ENCODE assay signal across 8 mouse cellular contexts in the genomic region with DNA sequence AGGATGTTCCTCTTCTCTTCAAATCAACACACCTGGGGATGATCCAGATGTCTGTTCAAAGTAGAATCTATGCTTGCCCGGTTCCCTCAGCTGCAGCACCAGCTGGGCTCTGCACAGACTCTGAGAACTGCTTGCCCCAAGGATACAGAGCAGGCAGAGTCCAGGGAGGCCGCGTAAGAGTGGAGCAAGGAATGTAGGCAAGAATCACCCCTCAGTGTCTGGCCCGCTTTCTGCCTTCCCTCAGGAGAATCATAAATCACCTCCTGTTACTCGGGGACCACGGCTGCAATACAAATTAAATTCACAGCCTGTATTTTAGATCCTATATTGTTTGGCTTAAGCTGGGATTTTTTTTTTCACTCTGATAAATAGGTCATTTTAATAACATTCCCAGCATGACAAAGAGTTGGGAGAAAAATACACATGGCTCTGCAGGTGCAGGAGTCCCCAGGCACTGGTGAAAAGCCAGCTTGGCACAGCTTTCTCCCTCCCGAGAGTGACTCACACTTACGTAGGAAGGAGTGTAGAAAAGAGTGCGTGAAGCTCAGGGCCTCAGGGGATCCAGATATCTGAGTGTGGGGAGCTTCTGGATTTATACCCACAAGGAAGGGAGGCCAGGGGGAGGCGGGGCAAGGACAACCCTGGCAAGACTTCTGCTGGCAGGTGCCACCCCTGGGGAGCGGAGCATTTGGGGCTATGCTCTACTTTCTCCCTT.
DNase-seq lines count a peak whose midpoint lies in the region; ATAC-seq and TF ChIP-seq lines count a peak whose summit lies in the region.

No protein-coding gene starts in this region.

- H3K9me3 ChIP-seq in hindbrain, embryonic 13.5 days, result no peaks in the 10 kb centered on the region
- no peaks in the 10 kb centered on the region for H3K9me3 ChIP-seq in hindbrain, embryonic 10.5 days

- TF ChIP-seq POLR2A in olfactory bulb, adult 2 months (IDR thresholded peaks at IDR 0.05; ENCODE audit: insufficient read depth, low read depth, low read length), result no peak
- TF ChIP-seq POLR2A in lung, adult 2 months (IDR thresholded peaks at IDR 0.05; ENCODE audit: borderline replicate concordance, extremely low read depth, low read depth, low read length), result no peak

- H3K4me2 ChIP-seq in hindbrain, embryonic 13.5 days, result no peak overlapping the region

- H3K36me3 ChIP-seq in hindbrain, embryonic 13.5 days, result no peaks in the 10 kb centered on the region
- H3K36me3 ChIP-seq in hindbrain, embryonic 10.5 days, result no peaks in the 10 kb centered on the region

- H3K27me3 ChIP-seq in hindbrain, embryonic 13.5 days, result no peaks in the 10 kb centered on the region
- H3K27me3 ChIP-seq in hindbrain, embryonic 10.5 days (ENCODE audit: insufficient read depth, poor library complexity, severe bottlenecking), result no peaks in the 10 kb centered on the region

- peak overlapping the region; percentile 42; the same call in 1 of the 2 replicates for H3K27ac ChIP-seq in hindbrain, embryonic 13.5 days
- H3K27ac ChIP-seq in hindbrain, embryonic 10.5 days, result no peak overlapping the region
- H3K27ac ChIP-seq in olfactory bulb, adult 2 months (ENCODE audit: insufficient read depth, low read depth, low read length), result peak overlapping the region; percentile 87

- ATAC-seq in hindbrain, embryonic 13.5 days (ENCODE audit: low FRiP score), result 0 out of 2 replicates have a peak, but pooled peaks have one; percentile 52
- ATAC-seq in megakaryocyte, adult 5-6 weeks (ENCODE audit: poor library complexity, severe bottlenecking), result no peak

- 43% methylated on average over 11 of the region's 11 CpGs for WGBS in hindbrain, embryonic 13.5 days
- WGBS in hindbrain, embryonic 10.5 days, result 73% methylated on average over 11 of the region's 11 CpGs
- WGBS in olfactory bulb, adult 2 months, result 24% methylated on average over 11 of the region's 11 CpGs
- 49% methylated on average over 11 of the region's 11 CpGs for WGBS in lung, adult 2 months

- no peak overlapping the region for H3K9ac ChIP-seq in hindbrain, embryonic 13.5 days

- H3K4me1 ChIP-seq in hindbrain, embryonic 13.5 days (replicated peaks), result peaks cover 12% of the 10 kb centered on the region
- no peaks in the 10 kb centered on the region for H3K4me1 ChIP-seq in hindbrain, embryonic 10.5 days (replicated peaks)
- peaks cover 13% of the 10 kb centered on the region for H3K4me1 ChIP-seq in olfactory bulb, adult 2 months (ENCODE audit: control insufficient read depth, insufficient read depth, low read length)
- H3K4me1 ChIP-seq in lung, adult 2 months (ENCODE audit: control insufficient read depth, insufficient read depth, low read length), result no peaks in the 10 kb centered on the region

- no peak for TF ChIP-seq CTCF in olfactory bulb, adult 2 months (IDR thresholded peaks at IDR 0.05; ENCODE audit: insufficient read depth, low read depth, low read length)
- TF ChIP-seq CTCF in lung, adult 2 months (IDR thresholded peaks at IDR 0.05; ENCODE audit: insufficient read depth, low read length), result no peak

- H3K4me3 ChIP-seq in hindbrain, embryonic 13.5 days, result no peak overlapping the region
- H3K4me3 ChIP-seq in hindbrain, embryonic 10.5 days, result no peak overlapping the region
- no peak overlapping the region for H3K4me3 ChIP-seq in olfactory bulb, adult 2 months (ENCODE audit: insufficient read depth, low read depth, low read length)
- no peak overlapping the region for H3K4me3 ChIP-seq in lung, adult 2 months (replicated peaks; ENCODE audit: extremely low read depth, low read depth, low read length)

- no peak for DNase-seq in hindbrain, embryonic 10.5 days (ENCODE audit: low spot score)
- peak; percentile 34 for DNase-seq in adrenal gland, postnatal 14 days
- DNase-seq in forelimb bud, embryonic 11.5 days (ENCODE audit: low read depth, low spot score), result peak; percentile 33
- peak; percentile 60 to 72 for DNase-seq in layer of hippocampus, adult 18-20 months (ENCODE audit: low spot score in 2 of 2)
- no peak for DNase-seq in lung, adult 2 months

Comparison
In these comparisons a context has a peak if more than half of its experiments do, and no peak if none do; other contexts are left out.
1. DNase-seq: peak in adrenal gland, postnatal 14 days (single experiment), forelimb bud, embryonic 11.5 days (single experiment) and layer of hippocampus, adult 18-20 months (2 of 2); none in hindbrain, embryonic 10.5 days (single experiment) and lung, adult 2 months (single experiment).